Mouse (Mus musculus) limb, embryonic 15.5 days (tissue): ENCODE measurements around the gene Zg16. TPM values are rescaled to one million over a fixed set of nuclear protein-coding genes. Genes with fewer than 3 reads are reported as not detected.

Experiments
- ATAC-seq: fragments of 200-750 bp; cut with Nextera tagmentation; 2 replicates; pipeline ENCODE4 v1.8.0; 2017; ENCODE audit warnings: low read depth, moderate TSS enrichment; ENCODE audit not compliant: insufficient number of reproducible peaks, low FRiP score, low TSS enrichment
- H3K27ac ChIP-seq: fragments of 300-500 bp; sonication (generic); 2 replicates; pipeline ENCODE4 v1.5.1; 2015; ENCODE audit warnings: moderate library complexity, mild to moderate bottlenecking, inconsistent platforms
- H3K27me3 ChIP-seq: fragments of 300-500 bp; sonication (generic); 2 replicates; pipeline ENCODE4 v1.6.1; 2015; ENCODE audit warnings: inconsistent platforms
- H3K36me3 ChIP-seq: fragments of 300-500 bp; sonication (generic); 2 replicates; pipeline ENCODE4 v1.6.1; 2015; ENCODE audit warnings: inconsistent platforms
- H3K4me1 ChIP-seq: fragments of 300-500 bp; sonication (generic); 2 replicates; pipeline ENCODE4 v1.6.1; 2015; ENCODE audit warnings: inconsistent platforms
- H3K4me2 ChIP-seq: fragments of 300-500 bp; sonication (generic); 2 replicates; pipeline ENCODE4 v1.6.1; 2015; ENCODE audit warnings: mild to moderate bottlenecking, inconsistent platforms
- H3K4me3 ChIP-seq: fragments of 300-500 bp; sonication (generic); 2 replicates; pipeline ENCODE4 v1.5.1; 2015; ENCODE audit warnings: mild to moderate bottlenecking, inconsistent platforms
- H3K9ac ChIP-seq: fragments of 300-500 bp; sonication (generic); 2 replicates; pipeline ENCODE4 v1.6.1; 2015; ENCODE audit warnings: inconsistent platforms
- H3K9me3 ChIP-seq: fragments of 300-500 bp; sonication (generic); 2 replicates; pipeline ENCODE4 v1.6.1; 2016; ENCODE audit warnings: inconsistent platforms
- WGBS: fragments of 180-500 bp; shearing (Covaris S2); methylation state at CpG from one replicate; pipeline ENCODE4 v1.1.7; 2015; 5-methylcytosine and 5-hydroxymethylcytosine counted together
- polyA plus RNA-seq: library from polyadenylated mRNA; unstranded; fragments of >200 nt; fragmentation: Nextera tagmentation; extraction: Ambion mirVana; gene quantifications from 2 replicates; pipeline ENCODE4 v1.2.1, GENCODE M21; 2015

Gene Zg16
- polyA plus RNA-seq, 1 experiment from 2014 or later, result not detected

DNA sequence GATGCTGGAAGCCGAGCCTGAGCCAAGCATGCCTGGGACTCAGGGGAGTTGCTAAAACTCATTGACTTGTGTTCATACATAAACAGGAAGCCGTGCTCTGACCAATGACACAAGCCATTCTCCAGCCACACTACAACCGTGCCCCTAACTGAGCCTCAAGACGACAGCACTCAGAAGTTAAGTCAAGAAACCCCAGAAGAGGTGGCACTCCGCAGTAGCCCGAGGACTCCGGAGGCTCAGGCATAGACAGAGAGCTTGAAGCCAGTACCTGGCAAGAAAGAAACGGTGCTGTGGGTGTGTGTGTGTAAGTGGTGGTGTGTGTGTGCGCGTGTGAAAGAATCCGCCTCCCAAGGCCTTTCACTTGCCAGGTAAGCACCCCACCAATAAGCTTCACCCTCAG is 27.8 kb upstream of the Zg16 start:
- Histone ChIP-seq H3K27ac (no peak overlapping the region), H3K36me3 (no peaks in the 10 kb centered on the region), H3K27me3 (peaks cover 8% of the 10 kb centered on the region), H3K9me3 (no peaks in the 10 kb centered on the region), H3K4me3 (no peak overlapping the region), H3K9ac (no peak overlapping the region), H3K4me2 (no peak overlapping the region), H3K4me1 (peaks cover 18% of the 10 kb centered on the region)
- WGBS, result 78% methylated on average over 11 of the region's 11 CpGs
- no peak for ATAC-seq

DNA sequence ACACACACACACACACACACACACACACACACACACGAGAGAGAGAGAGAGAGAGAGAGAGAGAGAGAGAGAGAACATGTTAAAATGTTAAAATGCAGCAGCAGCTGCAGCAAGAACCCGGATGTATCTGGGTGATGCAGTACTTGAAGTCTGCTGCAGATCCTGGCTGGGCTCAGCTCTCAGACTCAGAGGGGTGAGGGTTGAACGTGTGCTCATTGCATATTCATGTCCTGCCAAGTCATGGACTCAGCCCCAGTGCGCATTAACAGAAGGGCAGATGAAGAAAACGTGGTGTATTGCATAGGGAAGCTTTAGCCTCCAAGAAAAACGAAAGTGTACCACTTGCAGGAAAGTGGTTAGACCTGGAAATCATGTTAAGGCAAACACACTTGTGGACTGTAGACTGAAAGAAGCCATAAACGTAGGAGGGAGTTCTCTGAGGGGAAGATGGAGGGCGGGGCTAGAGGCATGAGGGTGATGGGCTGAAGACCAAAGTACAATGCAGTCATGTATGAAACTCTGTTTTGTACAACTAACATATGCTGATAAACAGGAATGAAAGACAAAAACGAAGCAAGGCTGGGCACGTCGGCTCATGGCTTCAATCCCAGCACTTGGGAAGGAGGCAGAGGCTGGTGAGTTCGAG is 26.6 kb upstream of the Zg16 start:
- Histone ChIP-seq H3K9ac (no peak overlapping the region), H3K27me3 (0 out of 2 replicates have a peak, but pooled peaks cover under 1% of the 10 kb centered on the region), H3K27ac (peak overlapping the region; percentile 23; the same call in 1 of the 2 replicates), H3K4me1 (peaks cover 18% of the 10 kb centered on the region), H3K9me3 (no peaks in the 10 kb centered on the region), H3K36me3 (no peaks in the 10 kb centered on the region), H3K4me2 (no peak overlapping the region), H3K4me3 (no peak overlapping the region)
- 47% methylated on average over 12 of the region's 12 CpGs for WGBS
- no peak for ATAC-seq

DNA sequence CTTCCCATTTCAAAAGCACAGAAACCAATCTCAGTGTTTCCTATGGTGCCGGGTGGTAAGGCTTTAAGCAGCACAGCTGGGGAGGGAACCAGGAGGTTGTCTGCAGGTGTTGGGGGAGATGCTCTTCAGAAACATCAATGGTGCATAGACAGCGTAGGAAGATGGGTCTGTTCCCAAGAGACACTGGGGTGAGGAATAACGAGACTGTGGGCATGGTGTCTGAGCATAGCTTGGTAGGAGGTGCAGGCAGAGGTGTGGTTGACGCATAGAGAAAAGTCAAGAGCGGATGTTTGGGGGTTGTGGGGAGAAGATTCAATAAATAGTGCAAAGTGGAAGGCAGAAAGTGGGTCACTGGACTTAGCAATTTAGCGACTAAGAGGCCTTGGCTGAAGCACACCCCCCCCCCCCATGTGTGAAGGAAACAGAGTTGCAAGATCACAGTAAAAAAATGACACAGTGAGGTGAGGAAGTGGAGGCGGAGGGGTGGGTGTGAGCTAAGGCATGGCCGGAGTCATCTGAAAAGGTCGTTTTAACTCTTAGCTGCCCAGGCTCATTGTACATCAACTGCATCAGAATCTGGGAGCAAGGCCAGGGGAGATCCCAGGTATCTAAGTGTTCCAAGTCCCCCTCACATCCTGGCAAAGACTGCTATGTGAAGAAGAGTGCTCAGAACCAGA is 25.9 kb upstream of the Zg16 start:
- Histone ChIP-seq H3K36me3 (no peaks in the 10 kb centered on the region), H3K4me2 (no peak overlapping the region), H3K9me3 (no peaks in the 10 kb centered on the region), H3K27ac (no peak overlapping the region), H3K4me1 (peaks cover 14% of the 10 kb centered on the region), H3K27me3 (no peaks in the 10 kb centered on the region), H3K4me3 (no peak overlapping the region), H3K9ac (no peak overlapping the region)
- no peak for ATAC-seq
- 38% methylated on average over 9 of the region's 9 CpGs for WGBS

DNA sequence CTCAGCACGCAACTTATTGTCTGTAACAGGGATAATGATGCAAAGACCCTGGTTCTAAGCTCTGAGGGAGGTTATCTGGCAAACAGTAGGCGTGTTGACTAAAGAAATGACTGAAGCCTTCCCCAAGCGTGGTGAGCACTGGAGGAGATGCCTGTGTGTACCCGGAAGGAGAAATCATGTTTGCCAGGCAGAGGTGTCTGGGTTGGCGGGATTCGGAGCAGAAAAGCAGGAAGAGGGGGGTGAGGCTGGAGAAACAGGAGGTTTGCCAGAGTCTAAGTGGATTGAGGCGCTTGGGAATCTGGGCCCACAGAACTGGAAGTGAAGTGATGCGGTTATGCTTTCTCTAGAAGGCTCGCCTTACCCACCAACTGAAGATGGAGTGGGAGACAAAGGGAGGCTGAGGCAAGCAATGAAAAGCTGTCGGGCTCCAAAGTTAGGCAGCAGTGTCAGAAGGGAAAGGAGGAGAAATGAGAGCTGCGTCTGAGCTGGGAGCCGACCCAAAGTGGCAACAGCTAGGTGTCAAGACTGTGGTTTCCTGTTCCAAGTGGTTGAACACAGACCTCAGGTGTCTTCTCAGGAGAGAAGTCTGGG is 25.2 kb upstream of the Zg16 start:
- ATAC-seq, result no peak
- Histone ChIP-seq H3K4me1 (peaks cover 8% of the 10 kb centered on the region; the same call in 1 of the 2 replicates), H3K36me3 (no peaks in the 10 kb centered on the region), H3K9me3 (no peaks in the 10 kb centered on the region), H3K27me3 (no peaks in the 10 kb centered on the region), H3K4me3 (no peak overlapping the region), H3K9ac (no peak overlapping the region), H3K4me2 (no peak overlapping the region), H3K27ac (no peak overlapping the region)
- 74% methylated on average over 12 of the region's 12 CpGs for WGBS

DNA sequence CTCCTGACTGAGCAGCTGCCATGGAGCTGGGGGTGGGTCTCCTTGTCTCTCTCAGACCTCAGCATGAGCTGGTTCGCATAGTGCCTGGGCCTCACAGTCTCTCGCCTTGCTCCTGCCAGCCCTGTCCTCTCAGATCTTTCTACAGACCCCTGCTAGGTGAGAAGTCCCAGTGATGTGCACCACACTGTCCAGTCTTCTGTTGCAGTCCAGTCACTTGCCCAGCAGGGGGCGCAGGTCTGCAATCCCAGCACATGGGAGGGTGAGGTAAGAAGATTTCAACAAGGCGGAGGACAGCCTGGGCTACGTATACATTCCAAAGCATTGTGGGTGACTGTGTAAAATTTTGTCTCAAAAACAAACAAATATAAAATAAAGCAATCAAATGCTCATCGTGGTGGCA is 24.3 kb upstream of the Zg16 start:
- H3K36me3 ChIP-seq, result no peaks in the 10 kb centered on the region
- no peak overlapping the region for H3K4me2 ChIP-seq
- no peak overlapping the region for H3K4me3 ChIP-seq
- H3K27ac ChIP-seq, result no peak overlapping the region
- H3K9me3 ChIP-seq, result no peaks in the 10 kb centered on the region
- ATAC-seq, result no peak
- no peaks in the 10 kb centered on the region for H3K27me3 ChIP-seq
- 44% methylated on average over 6 of the region's 6 CpGs for WGBS
- H3K9ac ChIP-seq, result no peak overlapping the region
- H3K4me1 ChIP-seq, result peaks cover 8% of the 10 kb centered on the region; the same call in 1 of the 2 replicates

DNA sequence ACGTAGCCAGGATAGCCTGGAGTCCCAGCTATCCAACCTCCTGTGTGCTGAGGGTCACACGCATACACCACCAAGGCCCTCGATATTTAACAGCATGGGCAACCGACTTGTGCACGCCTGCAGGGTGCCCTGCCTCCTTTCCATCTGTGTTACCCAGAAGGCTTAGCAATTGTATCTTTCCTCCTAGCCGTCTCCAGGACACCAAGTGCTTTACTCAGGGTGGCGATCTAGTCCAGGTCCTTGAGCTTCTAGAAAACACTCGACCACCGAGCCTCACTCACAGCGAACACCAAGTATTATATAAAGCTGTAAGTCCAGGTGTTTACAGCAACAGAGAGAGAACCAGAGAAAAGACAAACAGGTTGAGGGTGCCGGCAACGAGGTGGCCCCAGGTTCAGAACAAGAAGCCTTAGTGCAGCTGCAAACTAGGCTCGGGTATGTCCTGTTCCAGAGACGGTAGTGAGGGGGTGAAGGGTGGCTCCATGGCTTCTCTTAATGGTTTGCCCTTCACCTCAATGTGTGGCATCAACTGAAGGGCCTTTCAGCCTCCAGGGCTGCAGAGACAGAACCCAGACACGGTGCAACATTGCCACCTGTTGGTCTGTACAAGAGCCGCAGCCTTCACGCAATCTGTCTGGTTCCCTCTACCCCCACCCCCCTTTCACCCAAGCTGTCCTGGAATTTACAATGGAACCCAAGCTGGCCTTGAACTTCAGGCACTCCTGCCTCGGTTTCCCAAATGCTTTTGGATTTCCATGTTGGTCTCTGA is 23.3 kb upstream of the Zg16 start:
- H3K9ac ChIP-seq, result no peak overlapping the region
- H3K4me3 ChIP-seq, result no peak overlapping the region
- H3K9me3 ChIP-seq, result no peaks in the 10 kb centered on the region
- no peak for ATAC-seq
- H3K27me3 ChIP-seq, result no peaks in the 10 kb centered on the region
- no peak overlapping the region for H3K27ac ChIP-seq
- H3K4me2 ChIP-seq, result no peak overlapping the region
- WGBS, result 38% methylated on average over 18 of the region's 18 CpGs
- no peaks in the 10 kb centered on the region for H3K36me3 ChIP-seq
- peaks cover 8% of the 10 kb centered on the region; the same call in 1 of the 2 replicates for H3K4me1 ChIP-seq

DNA sequence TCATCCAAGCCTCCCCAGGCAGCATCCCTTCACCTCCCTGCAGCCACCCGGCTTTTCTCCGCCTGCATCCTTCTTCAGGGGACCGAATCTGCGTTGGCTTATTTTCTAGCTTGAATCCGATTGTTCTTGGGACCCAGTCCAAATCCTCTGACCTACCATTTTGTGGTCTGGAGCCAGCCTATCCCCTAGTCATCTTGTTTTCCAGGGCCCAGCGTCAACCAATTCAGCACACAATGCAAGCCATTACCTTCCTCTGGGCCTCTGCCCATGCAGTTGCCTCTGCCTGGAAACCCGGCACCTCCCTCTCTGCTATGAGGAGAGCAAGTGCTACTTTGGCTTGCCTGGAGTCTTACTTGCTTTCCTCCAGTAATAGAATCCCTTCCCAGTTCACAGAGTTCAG is 18.4 kb upstream of the Zg16 start:
- H3K9me3 ChIP-seq, result no peaks in the 10 kb centered on the region
- H3K27me3 ChIP-seq, result no peaks in the 10 kb centered on the region
- no peak overlapping the region for H3K27ac ChIP-seq
- no peak overlapping the region for H3K4me2 ChIP-seq
- no peak for ATAC-seq
- 66% methylated on average over 7 of the region's 7 CpGs for WGBS
- peaks cover 13% of the 10 kb centered on the region for H3K4me1 ChIP-seq
- H3K4me3 ChIP-seq, result no peak overlapping the region
- no peak overlapping the region for H3K9ac ChIP-seq
- H3K36me3 ChIP-seq, result no peaks in the 10 kb centered on the region

DNA sequence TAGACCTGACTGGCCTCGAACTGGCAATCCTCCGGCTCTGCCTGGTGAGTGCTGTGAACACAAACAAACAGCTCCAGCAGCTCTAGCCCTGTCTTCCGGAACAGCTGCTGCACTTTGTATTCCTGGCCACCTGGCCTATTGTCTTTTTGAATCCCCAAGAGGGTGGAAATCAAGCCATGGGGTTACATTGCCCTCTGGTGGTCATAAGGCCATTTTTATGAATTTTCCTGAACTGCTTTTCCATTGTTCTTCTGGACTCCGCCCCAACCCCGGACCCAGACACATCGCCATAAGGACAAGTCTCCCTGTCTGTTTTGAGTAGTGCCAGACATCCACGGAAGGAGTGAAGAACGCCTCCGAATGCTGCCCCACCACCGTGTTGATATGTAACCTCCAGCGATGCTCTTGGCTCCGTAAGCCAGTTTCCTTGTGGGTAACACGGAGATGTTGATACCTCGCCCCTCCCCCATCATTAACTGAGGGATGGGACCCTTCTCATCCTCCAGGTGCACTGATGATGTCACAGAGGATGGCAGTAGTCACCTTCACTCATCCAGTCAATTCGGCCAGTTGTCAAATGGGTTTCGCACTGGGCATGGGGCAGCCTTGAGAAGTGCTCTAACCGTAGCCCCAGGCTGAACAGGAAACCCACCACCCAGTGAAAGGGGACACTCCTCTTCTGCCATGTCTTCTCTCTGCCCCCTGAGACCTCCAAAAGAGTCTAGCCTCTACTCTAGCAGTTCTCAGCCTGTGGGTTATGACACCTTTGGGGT is 17.6 kb upstream of the Zg16 start:
- Histone ChIP-seq H3K4me1 (peaks cover 13% of the 10 kb centered on the region), H3K27ac (no peak overlapping the region), H3K4me3 (peak overlapping the region; percentile 33), H3K4me2 (peak overlapping the region; percentile 51), H3K36me3 (no peaks in the 10 kb centered on the region), H3K9ac (no peak overlapping the region; the same call in 1 of the 2 replicates), H3K27me3 (no peaks in the 10 kb centered on the region), H3K9me3 (no peaks in the 10 kb centered on the region)
- ATAC-seq, result peak; percentile 20; the same call in 1 of the 2 replicates
- 16% methylated on average over 17 of the region's 17 CpGs for WGBS

DNA sequence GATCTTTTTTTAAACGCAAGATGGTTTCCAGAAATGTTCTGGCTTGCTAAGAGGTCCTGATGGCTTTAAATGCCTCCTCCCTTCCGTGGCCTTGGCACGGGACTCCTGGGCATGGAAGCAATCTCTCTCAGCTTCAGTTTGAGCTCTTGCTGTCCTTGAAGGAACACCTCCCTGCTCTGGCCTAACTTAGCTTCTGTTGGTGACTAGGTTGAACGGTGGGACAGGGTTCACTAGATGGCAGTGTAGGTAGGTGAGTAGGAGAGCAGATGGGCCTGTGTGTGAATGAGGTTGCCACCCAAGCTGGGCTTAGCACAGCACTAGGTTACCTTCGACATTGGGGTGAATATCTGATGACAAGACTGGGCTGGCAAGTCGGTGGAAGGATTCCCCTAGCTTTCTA is 16.8 kb upstream of the Zg16 start:
- Histone ChIP-seq H3K27ac (no peak overlapping the region), H3K4me2 (no peak overlapping the region), H3K4me3 (no peak overlapping the region), H3K36me3 (no peaks in the 10 kb centered on the region), H3K9ac (no peak overlapping the region), H3K4me1 (peaks cover 13% of the 10 kb centered on the region), H3K27me3 (no peaks in the 10 kb centered on the region), H3K9me3 (no peaks in the 10 kb centered on the region)
- 61% methylated on average over 6 of the region's 6 CpGs for WGBS
- no peak for ATAC-seq

DNA sequence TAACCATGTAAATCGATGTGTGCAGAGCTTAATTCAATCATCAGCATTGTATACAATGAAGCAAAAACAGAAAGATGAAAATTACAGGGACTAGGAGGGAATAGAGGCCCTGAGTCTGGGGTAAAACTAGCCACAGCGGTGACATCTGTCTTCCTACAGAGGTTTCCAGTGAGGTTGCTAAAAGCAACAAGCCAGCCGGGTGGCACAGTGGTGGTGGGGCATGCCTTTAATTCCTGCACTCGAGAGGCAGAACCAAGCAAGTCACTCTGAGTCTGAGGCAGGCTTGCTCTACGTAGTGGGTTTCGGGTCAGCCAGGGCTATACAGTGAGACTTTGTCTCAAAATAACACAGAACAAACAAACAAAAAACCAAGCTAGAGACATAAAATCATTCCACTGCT is 15.0 kb upstream of the Zg16 start:
- H3K4me3 ChIP-seq, result no peak overlapping the region
- 74% methylated on average over 6 of the region's 6 CpGs for WGBS
- H3K36me3 ChIP-seq, result no peaks in the 10 kb centered on the region
- H3K27ac ChIP-seq, result no peak overlapping the region
- ATAC-seq, result no peak
- no peak overlapping the region for H3K9ac ChIP-seq
- no peaks in the 10 kb centered on the region for H3K27me3 ChIP-seq
- H3K9me3 ChIP-seq, result no peaks in the 10 kb centered on the region
- no peak overlapping the region for H3K4me2 ChIP-seq
- H3K4me1 ChIP-seq, result peaks cover 13% of the 10 kb centered on the region

DNA sequence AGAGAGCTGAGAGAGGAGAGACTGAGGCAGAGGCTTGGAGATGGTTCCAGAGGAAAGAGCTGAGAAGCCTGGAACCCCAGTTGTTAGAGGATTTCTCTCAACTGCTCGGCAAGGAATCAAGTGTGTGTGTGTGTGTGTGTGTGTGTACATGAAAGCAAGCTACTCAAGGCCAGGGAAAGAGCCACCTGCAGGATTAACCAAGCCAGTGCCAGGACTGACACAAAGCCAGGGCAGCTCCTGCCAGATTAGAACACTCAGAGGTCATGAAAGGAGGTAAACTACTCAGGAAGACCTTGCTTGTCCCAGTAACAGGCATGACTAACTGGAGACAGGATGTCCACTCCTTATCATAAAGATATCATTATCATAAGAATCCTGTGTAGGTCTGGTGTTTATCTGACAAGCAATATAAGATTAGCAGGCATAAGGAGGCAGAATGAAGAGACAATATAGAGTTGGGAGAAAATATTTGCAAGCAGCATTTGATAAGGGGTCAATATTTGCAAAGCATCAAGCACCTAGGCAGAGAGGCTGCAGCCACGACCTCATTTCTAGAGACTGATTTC is 14.4 kb upstream of the Zg16 start:
- no peak overlapping the region for H3K27ac ChIP-seq
- 36% methylated on average over 2 of the region's 2 CpGs for WGBS
- peaks cover 13% of the 10 kb centered on the region for H3K4me1 ChIP-seq
- no peak overlapping the region for H3K9ac ChIP-seq
- no peaks in the 10 kb centered on the region for H3K9me3 ChIP-seq
- H3K4me2 ChIP-seq, result no peak overlapping the region
- no peaks in the 10 kb centered on the region for H3K27me3 ChIP-seq
- H3K36me3 ChIP-seq, result no peaks in the 10 kb centered on the region
- ATAC-seq, result no peak
- H3K4me3 ChIP-seq, result no peak overlapping the region
